Mouse (Mus musculus) bone marrow, adult 2 months (tissue): ENCODE measurements around the gene Stk19. TPM values are rescaled to one million over a fixed set of nuclear protein-coding genes. Genes with fewer than 3 reads are reported as not detected.
A peak's percentile ranks its signal among the peaks of the same experiment; 100 is the strongest.

Experiments used
- H3K27ac ChIP-seq: fragments of 200-500 bp; 2 replicates; pipeline ENCODE4 v1.5.1; 2012; ENCODE audit warnings: low read depth, mild to moderate bottlenecking, control low read depth, inconsistent platforms, low read length; ENCODE audit not compliant: control insufficient read depth, poor library complexity, insufficient read depth
- H3K4me1 ChIP-seq: fragments of 200-500 bp; 2 replicates; pipeline ENCODE4 v1.6.1; 2011; ENCODE audit warnings: low read length; ENCODE audit not compliant: control insufficient read depth, insufficient read depth
- H3K4me3 ChIP-seq: fragments of 200-500 bp; replicated peaks from 2 replicates; pipeline ENCODE3; 2011; ENCODE audit warnings: mild to moderate bottlenecking, low read depth, low read length, control low read depth; ENCODE audit not compliant: control insufficient read depth
- CTCF ChIP-seq: fragments of 200-500 bp; IDR thresholded peaks from 2 replicates; pipeline ENCODE4 v1.5.1; 2011; ENCODE audit warnings: low read length, control low read depth; ENCODE audit not compliant: control insufficient read depth, insufficient read depth
- POLR2A ChIP-seq: fragments of 200-500 bp; IDR thresholded peaks from 2 replicates; pipeline ENCODE4 v1.6.1; 2011; ENCODE audit warnings: low read depth, mild to moderate bottlenecking, control low read depth, low read length, borderline replicate concordance; ENCODE audit not compliant: control insufficient read depth
- WGBS: fragments of 180-500 bp; shearing (Covaris S2); methylation state at CpG from one replicate; pipeline ENCODE4 v1.1.7; 2018; 5-methylcytosine and 5-hydroxymethylcytosine counted together
- polyA plus RNA-seq: library from polyadenylated mRNA; stranded (reverse); fragments of >200 nt; gene quantifications from 2 replicates; pipeline ENCODE4 v1.2.4, GENCODE M21; 2011; ENCODE audit warnings: low replicate concordance; ENCODE audit not compliant: missing spikeins, insufficient read depth, insufficient read length

Stk19 gene
- polyA plus RNA-seq = 44.0 and 63.6 TPM in 2 replicates

- TF ChIP-seq POLR2A = peak; percentile 79
- TF ChIP-seq CTCF = no peak
- under 1% methylated on average over 40 of the region's 40 CpGs for WGBS
Measured at GRCm38 (mm10) chr17:34836856-34837221, at the start of gene Stk19, which contains the start of gene Dxo. TSS of gene Stk19 (minus strand) at chr17:34836945. TSS of gene Dxo (plus strand) at chr17:34837019.

GRCm38 (mm10) chr17:34885615-34886014 lies 48.9 kb upstream of the Stk19 start:
- H3K4me1 ChIP-seq = peaks cover 2% of the 10 kb centered on the region
- H3K27ac ChIP-seq = no peak overlapping the region
- H3K4me3 ChIP-seq = no peak overlapping the region
- no peak for TF ChIP-seq POLR2A
- TF ChIP-seq CTCF = no peak
- WGBS = 93% methylated on average over 3 of the region's 3 CpGs

More at GRCm38 (mm10) chr17:34836856-34837221, at the start of gene Stk19, which contains the start of gene Dxo:
- peak within 1 kb of the TSS; percentile 82 for H3K27ac ChIP-seq
- peaks cover 4% of the 10 kb centered on the region; the same call in 1 of the 2 replicates for H3K4me1 ChIP-seq
- H3K4me3 ChIP-seq = peak within 1 kb of the TSS; percentile 88

GRCm38 (mm10) chr17:34884704-34885103 lies 48.0 kb upstream of the Stk19 start:
- WGBS = 70% methylated on average over 6 of the region's 6 CpGs
- H3K4me3 ChIP-seq = no peak overlapping the region
- TF ChIP-seq POLR2A = no peak
- no peak for TF ChIP-seq CTCF
- peaks cover 2% of the 10 kb centered on the region for H3K4me1 ChIP-seq
- H3K27ac ChIP-seq = no peak overlapping the region

GRCm38 (mm10) chr17:34883332-34883731 lies 46.6 kb upstream of the Stk19 start:
- no peak overlapping the region for H3K4me3 ChIP-seq
- 37% methylated on average over 3 of the region's 3 CpGs for WGBS
- no peak overlapping the region for H3K27ac ChIP-seq

GRCm38 (mm10) chr17:34881683-34882310 lies 45.1 kb upstream of the Stk19 start, which contains the start of gene Gm20547:
TSS of gene Gm20547 (minus strand) at chr17:34882042.
- TF ChIP-seq CTCF (no peak), POLR2A (no peak)
- no peaks in the 10 kb centered on the region; the same call in 1 of the 2 replicates for H3K4me1 ChIP-seq
- no peak within 1 kb of the TSS for H3K4me3 ChIP-seq
- WGBS = 86% methylated on average over 15 of the region's 15 CpGs
- H3K27ac ChIP-seq = no peak within 1 kb of the TSS

More at GRCm38 (mm10) chr17:34883332-34883731, 46.6 kb upstream of the Stk19 start:
- peaks cover 2% of the 10 kb centered on the region for H3K4me1 ChIP-seq
- TF ChIP-seq CTCF (no peak), POLR2A (no peak)

- no peak overlapping the region for H3K4me3 ChIP-seq
- TF ChIP-seq POLR2A (no peak), CTCF (no peak)
- no peak overlapping the region for H3K27ac ChIP-seq
- H3K4me1 ChIP-seq = no peaks in the 10 kb centered on the region; the same call in 1 of the 2 replicates
Measured at GRCm38 (mm10) chr17:34881166-34881565, 44.4 kb upstream of the Stk19 start.

GRCm38 (mm10) chr17:34879336-34879879 lies 42.7 kb upstream of the Stk19 start, which contains the start of gene Zbtb12:
TSS of gene Zbtb12 (plus strand) at chr17:34879483.
- WGBS = 36% methylated on average over 11 of the region's 11 CpGs
- no peaks in the 10 kb centered on the region; the same call in 1 of the 2 replicates for H3K4me1 ChIP-seq
- no peak within 1 kb of the TSS for H3K27ac ChIP-seq
- H3K4me3 ChIP-seq = no peak within 1 kb of the TSS
- TF ChIP-seq CTCF (no peak), POLR2A (no peak)

- H3K27ac ChIP-seq = no peak overlapping the region
- 84% methylated on average over 6 of the region's 6 CpGs for WGBS
- H3K4me1 ChIP-seq = no peaks in the 10 kb centered on the region
- H3K4me3 ChIP-seq = no peak overlapping the region
- TF ChIP-seq POLR2A = no peak
- TF ChIP-seq CTCF = no peak
Measured at GRCm38 (mm10) chr17:34874321-34874720, 37.6 kb upstream of the Stk19 start.
